Mouse (Mus musculus) splenic B cell, adult 2 months (primary cell): Measurements from ENCODE around the gene Dennd1a.

Experiments
- DNase-seq: peaks from one replicate; pipeline ENCODE4 v3.0.0-alpha.2; 2011; ENCODE audit warnings: low read depth, low spot score
- H3K27me3 ChIP-seq: 2 replicates; pipeline ENCODE4 v1.6.1; 2012; ENCODE audit warnings: mild to moderate bottlenecking, low read length, moderate library complexity, mixed read lengths; ENCODE audit not compliant: control insufficient read depth, poor library complexity, insufficient read depth, severe bottlenecking
- H3K36me3 ChIP-seq: 2 replicates; pipeline ENCODE4 v1.6.1; 2012; ENCODE audit warnings: mild to moderate bottlenecking, low read length, moderate library complexity, mixed read lengths; ENCODE audit not compliant: control insufficient read depth, poor library complexity, insufficient read depth, severe bottlenecking

Dennd1a gene

GRCm38 (mm10) chr2:38285781-38286432, 1.3 kb downstream of the Dennd1a start:
- H3K27me3 ChIP-seq: no peaks in the 10 kb centered on the region
- no peak for DNase-seq
- H3K36me3 ChIP-seq: no peaks in the 10 kb centered on the region

- DNase-seq: no peak
- Histone ChIP-seq H3K27me3 (no peaks in the 10 kb centered on the region), H3K36me3 (no peaks in the 10 kb centered on the region)
These were observed 3.2 kb downstream of the Dennd1a start for GRCm38 (mm10) chr2:38283961-38284360.

- DNase-seq: no peak
- H3K36me3 ChIP-seq: no peaks in the 10 kb centered on the region
- H3K27me3 ChIP-seq: no peaks in the 10 kb centered on the region
These were observed 6.8 kb downstream of the Dennd1a start for GRCm38 (mm10) chr2:38280376-38280775.

GRCm38 (mm10) chr2:38274973-38275372, 12.2 kb downstream of the Dennd1a start:
- Histone ChIP-seq H3K27me3 (no peaks in the 10 kb centered on the region), H3K36me3 (no peaks in the 10 kb centered on the region)
- no peak for DNase-seq

- no peaks in the 10 kb centered on the region for H3K27me3 ChIP-seq
- no peaks in the 10 kb centered on the region; the same call in 1 of the 2 replicates for H3K36me3 ChIP-seq
- no peak for DNase-seq
These were observed 23.5 kb downstream of the Dennd1a start for GRCm38 (mm10) chr2:38263653-38264052.

- Histone ChIP-seq H3K27me3 (no peaks in the 10 kb centered on the region), H3K36me3 (no peaks in the 10 kb centered on the region; the same call in 1 of the 2 replicates)
- DNase-seq: no peak
These were observed 28.1 kb downstream of the Dennd1a start for GRCm38 (mm10) chr2:38259052-38259451.

GRCm38 (mm10) chr2:38237616-38238015, 49.6 kb downstream of the Dennd1a start:
- Histone ChIP-seq H3K27me3 (no peaks in the 10 kb centered on the region), H3K36me3 (no peaks in the 10 kb centered on the region)
- DNase-seq: no peak

- no peaks in the 10 kb centered on the region for H3K36me3 ChIP-seq
- DNase-seq: no peak
- H3K27me3 ChIP-seq: no peaks in the 10 kb centered on the region
These were observed 51.6 kb downstream of the Dennd1a start for GRCm38 (mm10) chr2:38235593-38235992.

GRCm38 (mm10) chr2:38229882-38230281, 57.3 kb downstream of the Dennd1a start:
- H3K27me3 ChIP-seq: no peaks in the 10 kb centered on the region
- no peak for DNase-seq
- no peaks in the 10 kb centered on the region for H3K36me3 ChIP-seq

GRCm38 (mm10) chr2:38223759-38224158, 63.4 kb downstream of the Dennd1a start:
- DNase-seq: no peak
- Histone ChIP-seq H3K27me3 (no peaks in the 10 kb centered on the region), H3K36me3 (no peaks in the 10 kb centered on the region)

- H3K27me3 ChIP-seq: no peaks in the 10 kb centered on the region
- H3K36me3 ChIP-seq: no peaks in the 10 kb centered on the region
- no peak for DNase-seq
These were observed 65.7 kb downstream of the Dennd1a start for GRCm38 (mm10) chr2:38221461-38221860.

GRCm38 (mm10) chr2:38220687-38221435, 66.3 kb downstream of the Dennd1a start:
- no peaks in the 10 kb centered on the region for H3K27me3 ChIP-seq
- no peak for DNase-seq

GRCm38 (mm10) chr2:38219666-38220065, 67.5 kb downstream of the Dennd1a start:
- no peak for DNase-seq
- no peaks in the 10 kb centered on the region for H3K36me3 ChIP-seq
- no peaks in the 10 kb centered on the region for H3K27me3 ChIP-seq

More at GRCm38 (mm10) chr2:38220687-38221435, 66.3 kb downstream of the Dennd1a start:
- no peaks in the 10 kb centered on the region for H3K36me3 ChIP-seq

GRCm38 (mm10) chr2:38213041-38213440, 74.1 kb downstream of the Dennd1a start:
- Histone ChIP-seq H3K36me3 (no peaks in the 10 kb centered on the region), H3K27me3 (no peaks in the 10 kb centered on the region)
- DNase-seq: no peak

GRCm38 (mm10) chr2:38211426-38211825, 75.8 kb downstream of the Dennd1a start:
- Histone ChIP-seq H3K36me3 (no peaks in the 10 kb centered on the region), H3K27me3 (no peaks in the 10 kb centered on the region)
- DNase-seq: peak; percentile 81
